Mouse (Mus musculus) olfactory bulb, adult 2 months (tissue): ENCODE measurements around the gene Acp6.

Experiments
- CTCF ChIP-seq: fragments of 200-500 bp; IDR thresholded peaks from 2 replicates; pipeline ENCODE4 v1.5.1; 2012; ENCODE audit warnings: low read depth, mild to moderate bottlenecking, low read length, moderate library complexity; ENCODE audit not compliant: insufficient read depth
- POLR2A ChIP-seq: fragments of 200-500 bp; IDR thresholded peaks from 2 replicates; pipeline ENCODE4 v1.6.1; 2012; ENCODE audit warnings: mild to moderate bottlenecking, low read depth, low read length, moderate library complexity; ENCODE audit not compliant: insufficient read depth

- TF ChIP-seq POLR2A (no peak), CTCF (no peak)
These were observed 20.3 kb downstream of the Acp6 start for GRCm38 (mm10) chr3:97178885-97179284.
